Mouse (Mus musculus) brain, embryonic 14.5 days (tissue): ENCODE results near the gene A830031A19Rik. TPM values are rescaled to one million over a fixed set of nuclear protein-coding genes. Genes with fewer than 3 reads are reported as not detected.

Experiments
- DNase-seq: peaks from one replicate; pipeline ENCODE4 v3.0.0-alpha.2; 2011; ENCODE audit warnings: low read depth
- CTCF ChIP-seq: fragments of 200-500 bp; IDR thresholded peaks from 2 replicates; pipeline ENCODE4 v1.5.1; 2012; ENCODE audit warnings: inconsistent platforms, mild to moderate bottlenecking, moderate library complexity, borderline replicate concordance; ENCODE audit not compliant: insufficient read depth, insufficient read length; ENCODE audit errors: extremely low read depth
- POLR2A ChIP-seq: fragments of 200-500 bp; IDR thresholded peaks from 2 replicates; pipeline ENCODE4 v1.6.1; 2012; ENCODE audit warnings: mild to moderate bottlenecking, inconsistent platforms, borderline replicate concordance; ENCODE audit not compliant: poor library complexity, insufficient read depth, insufficient read length, severe bottlenecking; ENCODE audit errors: extremely low read depth
- polyA plus RNA-seq: library from polyadenylated mRNA; depleted of rRNA; stranded (reverse); fragments of >200 nt; gene quantifications from 2 replicates; pipeline ENCODE4 v1.2.3, GENCODE M21; 2012

The A830031A19Rik gene
- polyA plus RNA-seq, 1 experiment, result 0.15 TPM

GRCm38 (mm10) chr11:24076127-24076650 is 1.3 kb upstream of the A830031A19Rik start:
- DNase-seq, result peak; percentile 97
- TF ChIP-seq CTCF (peak; percentile 17; the same call in 1 of the 2 replicates), POLR2A (no peak)

- peak; percentile 63 for DNase-seq
- TF ChIP-seq POLR2A, result no peak
- no peak for TF ChIP-seq CTCF
Measured at GRCm38 (mm10) chr11:24075486-24076126, 752 bp upstream of the A830031A19Rik start.

GRCm38 (mm10) chr11:24074021-24074591 is 748 bp downstream of the A830031A19Rik start:
- DNase-seq, result peak; percentile 88
- no peak for TF ChIP-seq POLR2A
- no peak for TF ChIP-seq CTCF

DNA sequence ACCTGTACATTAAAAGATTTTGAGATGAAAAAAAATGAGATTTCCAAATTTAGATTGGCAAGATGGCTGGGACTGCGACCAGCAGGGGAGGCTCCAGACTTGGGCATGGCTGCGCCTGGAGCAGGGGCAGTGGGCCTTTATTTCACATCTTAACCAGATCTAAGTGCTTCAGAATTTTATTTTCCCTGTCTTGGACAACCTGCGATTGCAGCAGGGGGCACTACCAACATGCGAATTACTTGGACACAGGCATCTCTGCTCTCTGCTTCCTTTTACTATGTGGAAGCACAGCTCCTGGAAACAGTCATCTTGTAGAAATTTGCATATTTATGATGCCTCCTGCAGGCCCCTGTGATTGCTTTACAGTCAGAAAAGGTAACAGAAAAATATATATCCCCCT is 9.5 kb downstream of the A830031A19Rik start:
- peak; percentile 90 for DNase-seq
- TF ChIP-seq CTCF (peak; percentile 40; the same call in 1 of the 2 replicates), POLR2A (no peak)

- DNase-seq, result no peak
- TF ChIP-seq CTCF (no peak), POLR2A (no peak)
Measured at GRCm38 (mm10) chr11:24064221-24064620, 10.6 kb downstream of the A830031A19Rik start.

DNA sequence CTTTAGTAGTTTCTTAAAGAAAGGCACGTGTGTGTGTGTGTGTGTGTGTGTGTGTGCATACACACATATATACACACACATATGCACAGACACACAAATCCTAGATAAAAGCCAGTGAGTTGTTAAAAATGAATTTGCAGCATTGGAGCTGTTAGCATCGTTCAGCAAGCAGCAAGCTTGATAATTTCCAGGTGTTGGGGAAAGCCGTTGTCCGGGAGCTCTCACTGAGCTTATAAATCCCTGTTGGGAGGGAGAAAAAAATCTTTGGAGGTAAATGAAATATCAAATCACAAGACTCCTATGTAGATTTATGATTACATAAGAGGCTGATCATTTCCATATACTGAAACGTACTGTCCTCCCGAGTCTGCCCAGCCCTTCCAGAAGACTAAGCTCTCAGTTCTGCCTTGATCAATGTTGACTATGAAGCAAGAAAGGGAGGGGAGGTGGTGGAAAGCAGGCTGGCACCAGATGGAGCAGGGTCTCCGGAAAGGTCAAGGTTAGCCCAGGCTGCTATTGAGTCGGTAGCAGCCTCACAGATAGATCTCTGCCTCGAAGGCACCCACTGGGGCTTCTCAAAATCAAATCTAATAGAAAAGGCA is 12.3 kb downstream of the A830031A19Rik start:
- no peak for TF ChIP-seq CTCF
- no peak for TF ChIP-seq POLR2A
- peak; percentile 57 for DNase-seq

DNA sequence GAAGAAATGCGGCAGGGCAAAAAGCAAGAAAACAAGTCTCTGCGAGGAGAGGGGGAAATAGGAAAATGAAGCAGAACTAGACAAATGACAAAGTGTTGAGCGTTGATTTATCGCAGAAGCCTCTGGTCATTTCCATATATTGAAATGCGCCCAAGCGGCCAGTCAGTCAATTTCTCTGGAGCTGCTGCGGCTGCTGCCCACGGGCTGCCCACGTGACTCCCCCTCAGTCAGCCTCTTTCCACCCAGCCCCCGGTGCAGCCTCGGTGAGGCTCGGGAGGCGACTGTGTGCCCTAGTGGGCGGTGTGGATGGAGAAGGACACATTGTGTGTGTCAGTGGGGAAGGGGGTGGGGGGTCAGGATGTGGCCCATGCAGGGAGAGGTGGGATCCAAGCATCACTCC is 13.0 kb downstream of the A830031A19Rik start:
- DNase-seq, result peak; percentile 77
- TF ChIP-seq POLR2A (no peak), CTCF (no peak)

- DNase-seq, result peak; percentile 27
- no peak for TF ChIP-seq CTCF
- no peak for TF ChIP-seq POLR2A
Measured at GRCm38 (mm10) chr11:24060428-24060827, 14.4 kb downstream of the A830031A19Rik start.

DNA sequence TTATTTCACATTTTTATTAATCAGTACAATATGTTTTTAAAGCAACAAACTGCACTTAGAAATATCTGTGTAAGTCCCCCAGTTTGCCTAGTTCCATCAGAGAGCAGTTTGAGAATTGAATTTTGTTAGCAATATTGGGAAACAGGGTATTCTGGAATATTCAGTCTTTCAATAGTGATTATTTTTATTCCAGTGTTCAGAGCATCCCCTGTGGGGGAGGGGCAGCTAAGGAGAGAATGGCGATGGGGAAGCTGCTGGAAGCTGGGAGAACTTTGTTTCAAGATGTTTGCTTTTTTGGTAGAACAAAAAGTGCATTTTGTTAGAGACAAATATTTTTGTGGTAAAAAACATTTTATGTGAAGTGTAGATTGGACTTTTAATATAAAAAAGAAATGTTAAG is 15.7 kb downstream of the A830031A19Rik start:
- TF ChIP-seq POLR2A, result no peak
- no peak for TF ChIP-seq CTCF
- no peak for DNase-seq

DNA sequence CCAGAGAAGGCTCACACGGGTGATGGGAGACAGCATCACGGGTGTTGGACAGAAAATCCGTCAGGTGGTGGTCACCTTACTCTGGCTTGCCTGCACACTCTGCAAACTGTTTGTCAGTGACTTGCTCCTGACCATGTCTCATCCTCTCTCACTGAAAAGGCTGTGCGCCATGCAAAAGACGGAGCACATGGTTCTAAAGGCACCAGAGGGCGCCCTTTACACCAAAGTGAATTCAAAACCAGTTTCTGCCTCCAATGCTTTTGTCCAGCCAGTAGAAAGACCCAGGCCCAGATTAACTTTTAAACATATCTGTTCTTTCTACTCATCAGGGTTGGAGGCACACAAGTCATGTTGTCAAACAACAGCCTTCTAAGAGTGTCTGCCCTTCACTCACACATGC is 22.0 kb downstream of the A830031A19Rik start:
- DNase-seq, result peak; percentile 58

GRCm38 (mm10) chr11:24050032-24050757 is 24.7 kb downstream of the A830031A19Rik start:
- TF ChIP-seq POLR2A (no peak), CTCF (no peak)
- DNase-seq, result no peak

More for the DNA sequence above, 22.0 kb downstream of the A830031A19Rik start:
- TF ChIP-seq CTCF (peak; percentile 49; the same call in 1 of the 2 replicates), POLR2A (no peak)
